Mouse (Mus musculus) gastrocnemius, postnatal 10 days (tissue): ENCODE results near the gene Eif2ak4. TPM values are rescaled to one million over a fixed set of nuclear protein-coding genes. Genes with fewer than 3 reads are reported as not detected.

Experiments used
- DNase-seq: peaks from one replicate; pipeline ENCODE4 v3.0.0; 2021; ENCODE audit warnings: mixed read lengths
- total RNA-seq, 2 experiments: library from RNA; stranded (reverse); gene quantifications; 2 replicates each; pipeline ENCODE4 v1.2.3; 2021

Eif2ak4 gene
- total RNA-seq, 2 experiments from 2014 or later = 5.4 to 8.1 TPM

DNA sequence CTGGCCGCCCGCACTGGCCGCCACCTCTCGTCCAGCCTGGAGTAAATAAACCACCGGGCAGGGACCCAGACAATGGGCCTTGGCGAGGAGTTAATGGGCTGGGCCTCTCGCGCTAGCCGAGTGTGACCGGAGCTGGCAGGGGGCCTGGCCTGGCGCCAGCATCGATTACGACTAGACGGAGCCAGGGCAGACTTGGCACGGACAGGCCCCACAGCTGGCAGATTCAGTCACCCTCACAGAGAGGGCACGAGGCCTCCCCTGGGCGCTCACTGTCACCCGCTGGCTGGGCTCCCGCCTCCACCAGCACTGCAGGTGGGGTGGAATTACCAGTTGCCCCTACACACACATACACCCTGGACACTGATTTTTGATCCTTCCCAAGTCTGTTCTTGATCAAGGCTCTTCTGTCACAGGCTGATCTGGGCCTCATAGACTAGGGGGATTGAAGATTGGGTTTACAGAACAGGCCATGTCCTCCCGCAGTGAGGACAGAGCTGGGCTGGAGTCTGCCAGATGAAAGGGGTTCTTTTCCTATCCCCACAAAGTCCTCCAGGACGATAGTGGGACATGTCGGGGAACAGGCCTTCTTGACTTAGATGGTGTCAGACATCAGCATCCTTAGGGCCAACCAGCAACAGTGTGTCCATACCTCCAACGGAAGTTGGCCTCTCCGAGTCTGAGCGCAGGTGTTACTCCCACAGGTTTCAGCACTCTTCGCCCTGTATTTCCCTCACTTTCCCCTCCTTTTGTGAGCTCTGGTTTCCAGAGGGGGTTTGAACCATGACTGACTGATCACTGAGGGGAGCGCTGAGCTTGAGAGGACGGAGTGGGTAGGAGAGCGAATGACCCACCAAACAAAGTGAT, 122.3 kb downstream of the Eif2ak4 start:
- peak; percentile 96 for DNase-seq

DNA sequence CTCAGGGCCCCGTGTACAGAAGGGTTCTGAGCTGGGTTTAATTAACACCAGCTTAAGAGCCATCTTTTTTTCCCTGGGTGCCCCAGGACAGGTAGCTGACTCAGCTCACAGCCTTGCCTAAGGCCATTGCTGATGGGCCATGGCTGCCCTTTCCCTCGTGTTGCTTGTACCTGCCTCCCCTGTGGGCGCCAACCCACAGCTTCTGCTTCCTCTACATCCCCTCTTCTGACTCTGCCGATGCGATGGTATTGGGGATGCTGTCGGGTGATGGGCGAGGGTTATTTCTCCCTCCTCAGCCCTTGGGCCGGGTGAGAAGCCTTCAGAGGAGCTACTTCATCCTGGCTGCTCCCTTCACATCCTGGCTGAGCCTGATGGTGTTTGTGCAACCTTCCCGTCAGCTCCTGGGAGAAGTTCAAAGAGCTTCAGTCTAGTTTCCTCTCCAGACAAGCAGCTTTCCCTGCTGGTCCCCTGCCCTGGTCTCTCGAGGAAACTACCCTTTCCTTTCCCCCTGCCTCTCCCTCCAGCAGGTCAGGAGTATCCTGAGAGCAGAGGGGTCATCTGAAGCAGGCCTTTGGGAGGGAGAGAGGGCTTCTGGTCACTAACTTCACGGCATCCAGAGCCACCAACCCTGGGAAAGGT, 123.5 kb downstream of the Eif2ak4 start:
- no peak for DNase-seq

DNA sequence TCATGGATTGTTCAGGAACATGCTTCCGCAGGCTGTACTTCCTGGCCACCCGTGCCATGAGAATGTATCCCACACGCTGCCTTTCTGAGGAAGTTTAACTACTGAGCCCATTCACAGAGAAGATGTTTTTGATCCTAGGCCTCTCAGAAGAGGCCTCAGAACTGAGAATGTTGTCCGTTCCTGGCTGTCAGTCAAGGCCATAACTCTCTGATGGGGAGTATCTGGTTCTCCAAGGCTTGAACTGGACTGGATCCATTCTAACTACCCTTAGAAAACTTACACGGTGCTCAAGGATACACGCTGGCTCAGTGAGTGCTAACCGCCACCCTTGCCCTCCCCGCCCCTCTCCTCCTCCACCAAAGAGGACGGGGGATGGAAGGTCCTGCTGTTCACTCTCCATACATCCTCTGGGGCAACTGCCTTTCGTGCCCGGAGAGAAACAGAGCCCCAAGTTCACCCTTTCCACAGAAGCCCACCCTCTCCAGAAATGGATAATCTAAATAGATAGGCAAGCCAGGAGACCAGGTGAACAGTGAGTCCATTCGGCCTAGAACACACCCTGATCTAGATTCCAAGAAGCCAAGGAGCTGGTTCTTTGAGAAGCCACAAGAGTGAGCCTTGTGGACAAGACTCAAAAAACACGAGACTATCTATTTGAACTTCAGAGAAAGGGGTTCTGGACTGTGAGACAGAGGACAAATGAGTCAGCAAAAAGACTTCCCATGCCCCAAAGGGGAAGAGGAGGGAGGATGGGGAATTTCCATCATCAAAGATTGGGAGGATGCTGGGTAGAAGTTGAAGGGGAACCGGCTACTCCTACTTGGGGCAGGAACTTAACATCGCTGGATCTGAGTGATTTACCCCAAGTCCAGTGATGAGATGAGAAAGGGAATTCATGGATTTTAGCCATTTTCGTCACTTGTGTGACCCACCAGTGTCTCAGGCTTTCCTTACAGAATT, 124.3 kb downstream of the Eif2ak4 start:
- DNase-seq = no peak

DNA sequence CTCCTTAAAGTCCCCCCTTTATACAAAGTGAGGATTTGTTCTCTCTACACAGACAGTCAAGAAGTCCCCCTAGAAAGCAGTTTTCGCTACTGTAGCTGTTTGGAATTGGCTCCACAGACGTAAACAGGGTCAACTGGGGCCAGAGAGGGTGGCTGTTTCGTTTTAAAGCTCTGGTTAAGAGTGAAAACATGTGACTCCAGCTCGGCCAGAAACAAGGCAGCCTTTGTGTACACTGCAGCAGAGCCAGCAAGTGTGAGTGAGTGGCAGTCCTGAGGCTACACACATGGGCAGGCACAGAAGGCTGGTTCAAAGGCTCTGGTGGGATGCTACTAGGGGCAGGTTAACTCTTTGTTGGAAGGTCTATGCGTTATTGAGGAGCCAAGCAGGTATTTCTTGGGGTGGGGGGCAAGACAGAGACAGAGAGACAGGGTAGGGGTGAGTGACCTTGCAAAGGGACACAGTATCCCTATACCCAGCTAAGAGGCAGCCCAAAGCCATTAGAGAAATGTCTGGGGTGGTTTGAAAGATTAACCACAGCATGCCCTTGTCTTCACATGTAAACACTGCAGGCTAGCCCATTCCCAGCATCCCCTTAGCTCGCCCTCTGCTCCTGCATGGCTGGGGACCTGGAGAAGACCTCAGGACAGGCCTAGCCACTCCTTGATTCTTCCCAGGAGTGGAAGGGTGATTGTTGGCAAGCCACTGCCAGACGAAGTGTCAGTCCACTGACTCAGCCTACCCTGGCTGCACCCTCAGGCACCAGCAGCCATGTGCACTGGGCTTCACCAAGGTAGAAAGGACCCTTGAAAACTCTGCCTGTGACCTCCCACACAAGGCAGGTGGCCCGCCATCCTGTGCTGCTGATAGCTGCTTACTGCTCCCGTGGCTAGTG, 131.9 kb downstream of the Eif2ak4 start:
- peak; percentile 39 for DNase-seq

DNA sequence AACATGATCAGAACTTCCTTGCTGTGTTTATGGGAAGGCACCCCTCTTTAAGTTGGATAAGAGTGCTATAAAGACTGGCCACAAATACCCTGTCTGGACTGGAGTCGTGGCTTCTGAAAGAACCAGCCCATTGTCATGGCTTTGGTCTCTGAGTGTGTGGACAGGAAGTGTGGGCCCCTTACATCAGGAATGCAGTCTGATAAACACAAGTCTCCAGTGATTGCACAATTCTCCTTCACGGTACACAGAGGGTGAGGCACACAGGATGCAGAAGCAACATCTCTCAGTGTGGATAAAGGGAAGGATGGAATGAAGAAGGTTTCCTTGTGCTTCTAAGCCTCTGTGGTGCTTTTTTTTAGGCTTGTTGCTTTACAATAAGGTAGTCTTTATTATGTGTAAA, 133.8 kb downstream of the Eif2ak4 start:
- no peak for DNase-seq

DNA sequence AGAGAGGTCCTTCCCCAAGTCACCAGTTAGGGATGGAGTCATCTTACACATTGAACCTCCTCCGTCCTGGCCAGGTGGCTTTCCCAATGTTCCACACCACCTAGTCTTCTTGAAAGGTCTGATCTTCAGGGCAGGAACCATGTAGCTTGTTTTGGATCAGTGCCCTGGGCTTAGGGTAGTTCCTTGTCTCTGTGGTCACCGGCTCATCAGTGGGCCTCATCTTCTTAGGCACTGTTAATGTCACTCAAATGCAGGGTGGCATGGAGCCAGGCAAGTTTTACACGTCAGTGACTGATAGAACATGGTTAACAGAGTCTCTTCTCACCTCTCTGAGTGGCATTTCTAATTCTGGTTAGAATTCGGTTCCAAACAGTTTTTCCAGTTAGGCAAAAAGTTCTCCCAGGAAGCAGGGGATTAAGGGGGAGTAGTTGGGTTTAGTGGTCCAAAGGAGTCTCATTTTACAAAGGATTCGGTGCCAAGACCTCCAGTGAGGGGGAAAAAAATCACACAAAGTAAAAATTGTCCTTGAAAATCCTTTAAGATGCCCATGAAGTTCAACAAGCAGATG, 134.8 kb downstream of the Eif2ak4 start:
- DNase-seq = no peak

DNA sequence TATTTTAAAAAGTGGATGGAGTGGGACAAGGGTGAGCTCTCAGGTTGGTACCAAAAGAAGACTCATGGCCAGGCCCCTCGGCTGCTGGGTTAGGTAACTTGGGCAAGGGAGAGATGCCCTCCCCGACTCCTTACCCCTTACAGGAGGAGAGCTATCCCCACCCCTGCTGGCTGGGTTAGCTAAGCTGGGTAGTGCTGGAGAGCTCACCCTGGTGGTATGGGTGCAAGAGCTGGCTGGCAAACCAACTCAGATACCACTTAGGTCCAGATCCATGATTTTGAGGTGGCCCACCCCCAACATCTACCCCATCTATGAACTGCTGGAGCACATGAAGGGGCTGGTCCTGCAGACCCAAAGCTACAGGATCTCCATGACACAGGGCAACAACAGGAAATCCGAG, 136.4 kb downstream of the Eif2ak4 start:
- no peak for DNase-seq

Other genes with a start within 250 kb of the Eif2ak4 start
- not detected for gene Fsip1, start 131.7 kb upstream of the Eif2ak4 start, total RNA-seq
- gene Gpr176, start 15.2 kb upstream of the Eif2ak4 start, total RNA-seq = under 1 TPM; 0.31 to 0.38 TPM
- 100 to 1,000 TPM; 148 to 154 TPM for gene Srp14, start 91.1 kb downstream of the Eif2ak4 start, total RNA-seq
- gene Bmf, start 161.1 kb downstream of the Eif2ak4 start, total RNA-seq = 10 to 100 TPM; 14.5 to 15.7 TPM
- gene Bub1b, start 209.6 kb downstream of the Eif2ak4 start, total RNA-seq = 10 to 100 TPM in 1 of 2 experiments, 1 to 10 TPM in 1; 9.2 to 15.6 TPM